Mouse (Mus musculus): Measurements from ENCODE around the gene Eno4.

- TF ChIP-seq CTCF (IDR thresholded peaks at IDR 0.05; ENCODE audit: low read depth): peak; percentile 45
- no peak for TF ChIP-seq EP300 (optimal IDR thresholded peaks at IDR 0.05)
Observed at GRCm38 (mm10) chr19:58918597-58918996, 24.6 kb upstream of the Eno4 start.

Data from stomach, postnatal 0 days (tissue).